Mouse (Mus musculus) liver, postnatal 0 days (tissue): ENCODE measurements around the gene Fam162b.

Experiments
- CTCF ChIP-seq: sonication (generic); IDR thresholded peaks from 2 replicates; pipeline ENCODE4 v1.5.1; 2016; ENCODE audit warnings: antibody characterized with exemption, low read depth
- EP300 ChIP-seq: IDR thresholded peaks from 2 replicates; pipeline ENCODE4 v1.6.1; 2016; ENCODE audit warnings: antibody characterized with exemption, low read depth, mild to moderate bottlenecking

GRCm38 (mm10) chr10:51584378-51584777, 5.9 kb downstream of the Fam162b start:
- no peak for TF ChIP-seq CTCF
- TF ChIP-seq EP300 = no peak
